Mouse (Mus musculus) MEL (cell line): ENCODE data around the gene Gm13199. TPM values are rescaled to one million over a fixed set of nuclear protein-coding genes. Genes with fewer than 3 reads are reported as not detected.
A peak's percentile ranks its signal among the peaks of the same experiment; 100 is the strongest.

Experiments
- DNase-seq: peaks from one replicate; pipeline ENCODE4 v3.0.0; 2011; ENCODE audit warnings: low read depth, low spot score
- H3K27ac ChIP-seq: 2 replicates; pipeline ENCODE4 v1.5.1; 2012; ENCODE audit warnings: low read depth, mild to moderate bottlenecking, control low read depth, low read length, moderate library complexity; ENCODE audit not compliant: control insufficient read depth
- H3K27me3 ChIP-seq, 2 experiments: fragments of 150-350 bp in 1 of 2; sonication (generic) in 1 of 2; 2 replicates each; pipeline ENCODE4 v1.6.1; 2012; ENCODE audit warnings: low read length in 2 of 2, mild to moderate bottlenecking in 2 of 2, improper control_type of control experiment in 1 of 2, moderate library complexity in 1 of 2; ENCODE audit not compliant: insufficient read depth in 2 of 2, control insufficient read depth in 1 of 2
- H3K36me3 ChIP-seq, 2 experiments: 2 replicates each; pipeline ENCODE4 v1.6.1; 2012 to 2014; ENCODE audit warnings: low read length in 2 of 2, improper control_type of control experiment in 1 of 2, inconsistent platforms in 1 of 2, mild to moderate bottlenecking in 1 of 2; ENCODE audit not compliant: insufficient read depth in 2 of 2, control insufficient read depth in 1 of 2
- H3K4me1 ChIP-seq, 2 experiments: fragments of 150-350 bp in 1 of 2; sonication (generic) in 1 of 2; 2 replicates each; pipeline ENCODE4 v1.6.1; 2012; ENCODE audit warnings: low read length in 2 of 2, improper control_type of control experiment in 1 of 2, mild to moderate bottlenecking in 1 of 2; ENCODE audit not compliant: insufficient read depth in 2 of 2, control insufficient read depth in 1 of 2
- H3K4me3 ChIP-seq, 2 experiments: fragments of 150-350 bp in 1 of 2; sonication (generic) in 1 of 2; 2 replicates each; pipeline ENCODE4 v1.5.1; 2012; ENCODE audit warnings: low read depth in 2 of 2, low read length in 2 of 2, mild to moderate bottlenecking in 2 of 2, moderate library complexity in 2 of 2, control low read depth in 1 of 2, improper control_type of control experiment in 1 of 2; ENCODE audit not compliant: control insufficient read depth in 1 of 2, insufficient read depth in 1 of 2
- H3K79me2 ChIP-seq: 2 replicates; pipeline ENCODE4 v1.6.1; 2012; ENCODE audit warnings: mild to moderate bottlenecking, low read length, moderate library complexity; ENCODE audit not compliant: control insufficient read depth, poor library complexity, insufficient read depth
- H3K9ac ChIP-seq: 2 replicates; pipeline ENCODE4 v1.6.1; 2012; ENCODE audit warnings: low read depth, mild to moderate bottlenecking, control low read depth, low read length, moderate library complexity; ENCODE audit not compliant: control insufficient read depth, poor library complexity, severe bottlenecking
- H3K9me3 ChIP-seq: fragments of 150-350 bp; sonication (generic); replicated peaks from 2 replicates; pipeline ENCODE4 v1.6.1; 2012; ENCODE audit warnings: mild to moderate bottlenecking, low read length, improper control_type of control experiment, moderate library complexity; ENCODE audit not compliant: insufficient read depth
- CTCF ChIP-seq, 3 experiments: IDR thresholded peaks in 2 of 3; conservative IDR thresholded peaks in 1 of 3; 2 replicates each; pipeline ENCODE4 v1.5.1; 2011 to 2012; ENCODE audit warnings: low read length in 3 of 3, low read depth in 2 of 3, mild to moderate bottlenecking in 2 of 3, improper control_type of control experiment in 1 of 3, inconsistent platforms in 1 of 3, mixed read lengths in 1 of 3, moderate library complexity in 1 of 3; ENCODE audit not compliant: control insufficient read depth in 1 of 3, insufficient read depth in 1 of 3, poor library complexity in 1 of 3, severe bottlenecking in 1 of 3
- ETS1 ChIP-seq: IDR thresholded peaks from 2 replicates; pipeline ENCODE4 v1.6.1; 2012; ENCODE audit warnings: low read depth, mild to moderate bottlenecking, inconsistent platforms, low read length, improper control_type of control experiment, moderate library complexity
- KAT2A ChIP-seq: conservative IDR thresholded peaks from 2 replicates; pipeline ENCODE4 v1.6.1; 2012; ENCODE audit warnings: low read depth, low read length, improper control_type of control experiment, inconsistent platforms
- MAFK ChIP-seq: IDR thresholded peaks from 2 replicates; pipeline ENCODE4 v1.6.1; 2011; ENCODE audit warnings: low read depth, mild to moderate bottlenecking, low read length, improper control_type of control experiment, borderline replicate concordance
- MAX ChIP-seq: IDR thresholded peaks from 2 replicates; pipeline ENCODE4 v1.6.1; 2011; ENCODE audit warnings: low read length, improper control_type of control experiment
- MAZ ChIP-seq: IDR thresholded peaks from 2 replicates; pipeline ENCODE4 v1.6.1; 2012; ENCODE audit warnings: low read depth, mild to moderate bottlenecking, inconsistent platforms, low read length, improper control_type of control experiment
- MYC ChIP-seq: IDR thresholded peaks from 2 replicates; pipeline ENCODE4 v1.6.1; 2011; ENCODE audit warnings: low read depth, mild to moderate bottlenecking, low read length, improper control_type of control experiment, moderate library complexity
- NRF1 ChIP-seq: IDR thresholded peaks from 2 replicates; pipeline ENCODE4 v1.6.1; 2014; ENCODE audit warnings: low read depth, mild to moderate bottlenecking, inconsistent platforms, low read length, improper control_type of control experiment, moderate library complexity; ENCODE audit not compliant: poor library complexity, insufficient read depth, severe bottlenecking
- POLR2A ChIP-seq, 2 experiments: IDR thresholded peaks; 2 replicates each; pipeline ENCODE4 v1.6.1; 2011 to 2012; ENCODE audit warnings: low read length in 2 of 2, mild to moderate bottlenecking in 2 of 2, control low read depth in 1 of 2, improper control_type of control experiment in 1 of 2, low read depth in 1 of 2, moderate library complexity in 1 of 2; ENCODE audit not compliant: control insufficient read depth in 1 of 2, insufficient read depth in 1 of 2, poor library complexity in 1 of 2
- POLR2AphosphoS2 ChIP-seq: IDR thresholded peaks from 2 replicates; pipeline ENCODE4 v1.6.1; 2011; ENCODE audit warnings: low read length, improper control_type of control experiment
- RAD21 ChIP-seq: IDR thresholded peaks from 2 replicates; pipeline ENCODE4 v1.6.1; 2011; ENCODE audit warnings: mild to moderate bottlenecking, low read depth, low read length, improper control_type of control experiment
- RCOR1 ChIP-seq: IDR thresholded peaks from 2 replicates; pipeline ENCODE4 v1.6.1; 2012; ENCODE audit warnings: low read depth, mild to moderate bottlenecking, inconsistent platforms, low read length, improper control_type of control experiment
- SMC3 ChIP-seq: IDR thresholded peaks from 2 replicates; pipeline ENCODE4 v1.6.1; 2011; ENCODE audit warnings: low read depth, low read length, improper control_type of control experiment
- USF1 ChIP-seq: IDR thresholded peaks from 2 replicates; pipeline ENCODE4 v1.6.1; 2014; ENCODE audit warnings: low read depth, mild to moderate bottlenecking, inconsistent platforms, low read length, improper control_type of control experiment, moderate library complexity
- ZC3H11A ChIP-seq: IDR thresholded peaks from 2 replicates; pipeline ENCODE4 v1.6.1; 2012; ENCODE audit warnings: low read depth, mild to moderate bottlenecking, inconsistent platforms, low read length, improper control_type of control experiment
- ZKSCAN1 ChIP-seq: IDR thresholded peaks from 2 replicates; pipeline ENCODE4 v1.6.1; 2012; ENCODE audit warnings: low read depth, mild to moderate bottlenecking, inconsistent platforms, low read length, improper control_type of control experiment, moderate library complexity
- ZMIZ1 ChIP-seq: IDR thresholded peaks from 2 replicates; pipeline ENCODE4 v1.6.1; 2012; ENCODE audit warnings: low read depth, mild to moderate bottlenecking, inconsistent platforms, low read length, improper control_type of control experiment, moderate library complexity
- polyA plus RNA-seq, 2 experiments: library from polyadenylated mRNA; stranded (reverse) in 1 of 2; unstranded in 1 of 2; fragments of >175 nt in 1 of 2; fragments of >200 nt in 1 of 2; gene quantifications; 2 replicates each; pipeline versions ENCODE4 v1.2.1 to v1.2.4; 2012; ENCODE audit warnings: low replicate concordance in 2 of 2, low read depth in 1 of 2; ENCODE audit not compliant: insufficient read length in 2 of 2, insufficient read depth in 1 of 2, missing spikeins in 1 of 2
- total RNA-seq: library from RNA; depleted of rRNA; stranded (reverse); fragments of 300-350 nt; gene quantifications from 2 replicates; pipeline ENCODE4 v1.2.3, GENCODE M21; 2012

Gm13199 gene
- total and polyA plus RNA-seq, 3 experiments: 0.35 to 4.8 TPM; not detected in 1

DNA sequence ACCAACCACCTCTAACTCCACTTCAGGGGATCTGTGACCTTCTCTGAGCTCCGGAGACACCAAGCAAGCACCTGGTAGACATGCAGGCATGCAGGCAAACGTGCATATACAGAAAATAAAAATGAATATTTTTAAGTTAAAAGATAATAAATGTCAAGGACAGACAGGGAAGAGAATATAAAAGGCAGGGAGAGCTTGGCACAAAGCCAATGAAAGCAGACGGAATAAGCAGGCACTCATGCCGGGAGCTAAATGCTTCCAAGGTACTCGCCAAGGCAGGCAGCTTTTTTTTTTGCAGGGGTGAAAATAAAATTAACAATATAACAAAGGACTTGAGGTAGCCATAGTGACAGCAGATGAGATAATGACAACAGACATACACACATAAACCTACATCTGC is 43.4 kb upstream of the Gm13199 start:
- Histone ChIP-seq H3K9ac (no peak overlapping the region), H3K79me2 (no peaks in the 10 kb centered on the region), H3K4me3 (no peak overlapping the region), H3K9me3 (no peaks in the 10 kb centered on the region), H3K27me3 (no peaks in the 10 kb centered on the region), H3K4me1 (no peaks in the 10 kb centered on the region), H3K36me3 (peaks cover 0 to 1% of the 10 kb centered on the region in 2 experiments; a peak in 1 of 4 replicates), H3K27ac (no peak overlapping the region)
- TF ChIP-seq MAZ (no peak), ZC3H11A (no peak), ZKSCAN1 (no peak), KAT2A (no peak), MAX (no peak), POLR2A (IDR thresholded peaks at IDR 0.05; ENCODE audit: control insufficient read depth in 1 of 2, insufficient read depth in 1 of 2, low read depth in 1 of 2, low read length in 2 of 2, poor library complexity in 1 of 2) (no peak), POLR2AphosphoS2 (no peak), ZMIZ1 (no peak), MAFK (no peak), SMC3 (no peak), CTCF (IDR thresholded peaks at IDR 0.05 in 2 of 3, conservative IDR thresholded peaks at IDR 0.05 in 1 of 3; ENCODE audit: control insufficient read depth in 1 of 3, insufficient read depth in 1 of 3, low read depth in 2 of 3, low read length in 3 of 3, poor library complexity in 1 of 3, severe bottlenecking in 1 of 3) (no peak), USF1 (no peak), ETS1 (no peak)
- DNase-seq: no peak

DNA sequence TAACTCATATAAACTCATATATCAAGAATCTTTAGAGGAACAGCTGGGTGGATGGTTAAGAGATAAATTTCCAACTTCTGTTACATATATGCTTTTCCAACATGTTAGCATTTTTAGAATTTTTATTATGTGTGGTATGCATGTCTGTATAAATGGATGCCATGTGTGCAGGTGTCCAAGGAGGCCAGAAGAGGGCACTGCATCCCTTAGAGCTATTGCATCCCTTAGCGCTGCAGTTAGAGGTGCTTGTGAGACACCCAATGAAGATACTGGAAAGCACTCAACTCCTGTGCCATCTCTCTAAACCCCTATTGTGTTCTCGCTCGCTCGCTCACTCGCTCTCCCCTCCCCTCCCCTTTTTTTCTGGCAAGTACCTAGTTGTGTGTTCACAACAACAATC is 37.4 kb upstream of the Gm13199 start:
- H3K36me3 ChIP-seq: peaks cover 0 to 1% of the 10 kb centered on the region in 2 experiments; a peak in 1 of 4 replicates
- H3K79me2 ChIP-seq: no peaks in the 10 kb centered on the region
- H3K27ac ChIP-seq: no peak overlapping the region
- TF ChIP-seq ZC3H11A: peak; percentile 54
- TF ChIP-seq RCOR1: 0 out of 2 replicates have a peak, but pooled peaks have one; percentile 13
- TF ChIP-seq SMC3: peak; percentile 68
- peak; percentile 65 to 78 (median 72) for TF ChIP-seq CTCF (IDR thresholded peaks at IDR 0.05 in 2 of 3, conservative IDR thresholded peaks at IDR 0.05 in 1 of 3; ENCODE audit: control insufficient read depth in 1 of 3, insufficient read depth in 1 of 3, low read depth in 2 of 3, low read length in 3 of 3, poor library complexity in 1 of 3, severe bottlenecking in 1 of 3)
- TF ChIP-seq MAX: 0 out of 2 replicates have a peak, but pooled peaks have one; percentile 34
- peak; percentile 69 for TF ChIP-seq MYC
- TF ChIP-seq ZKSCAN1: no peak
- TF ChIP-seq NRF1: no peak
- peak; percentile 66 for TF ChIP-seq RAD21
- no peaks in the 10 kb centered on the region for H3K27me3 ChIP-seq
- H3K9ac ChIP-seq: no peak overlapping the region
- no peak overlapping the region for H3K4me3 ChIP-seq
- H3K4me1 ChIP-seq: no peaks in the 10 kb centered on the region
- DNase-seq: peak; percentile 76
- no peaks in the 10 kb centered on the region for H3K9me3 ChIP-seq
